Mouse (Mus musculus) forebrain, postnatal 0 days (tissue): ENCODE measurements around the gene Dnah6. TPM values are rescaled to one million over a fixed set of nuclear protein-coding genes. Genes with fewer than 3 reads are reported as not detected.

Experiments used
- ATAC-seq: fragments of 200-750 bp; cut with Nextera tagmentation; 2 replicates; pipeline ENCODE4 v1.8.0; 2017; ENCODE audit warnings: mild to moderate bottlenecking, moderate library complexity
- DNase-seq: peaks from one replicate; pipeline ENCODE4 v3.0.0-alpha.2; 2015
- H3K27ac ChIP-seq: fragments of 300-500 bp; sonication (generic); 2 replicates; pipeline ENCODE4 v1.5.1; 2014; ENCODE audit warnings: low read depth, mild to moderate bottlenecking, antibody characterized with exemption, low read length, moderate library complexity, mixed read lengths
- H3K27me3 ChIP-seq: fragments of 300-500 bp; sonication (generic); 2 replicates; pipeline ENCODE4 v1.6.1; 2014; ENCODE audit warnings: mild to moderate bottlenecking, low read length, mixed read lengths; ENCODE audit not compliant: insufficient read depth
- H3K36me3 ChIP-seq: fragments of 300-500 bp; sonication (generic); 2 replicates; pipeline ENCODE4 v1.6.1; 2014; ENCODE audit warnings: mild to moderate bottlenecking, moderate library complexity; ENCODE audit not compliant: insufficient read depth
- H3K4me1 ChIP-seq: fragments of 300-500 bp; sonication (generic); 2 replicates; pipeline ENCODE4 v1.6.1; 2014; ENCODE audit warnings: antibody characterized with exemption; ENCODE audit not compliant: insufficient read depth
- H3K4me2 ChIP-seq: fragments of 300-500 bp; sonication (generic); 2 replicates; pipeline ENCODE4 v1.6.1; 2014; ENCODE audit warnings: low read depth, mild to moderate bottlenecking, moderate library complexity
- H3K4me3 ChIP-seq: fragments of 300-500 bp; sonication (generic); 2 replicates; pipeline ENCODE4 v1.5.1; 2014; ENCODE audit warnings: low read depth, low read length, mixed read lengths
- H3K9ac ChIP-seq: fragments of 300-500 bp; sonication (generic); 2 replicates; pipeline ENCODE4 v1.6.1; 2014; ENCODE audit warnings: mild to moderate bottlenecking
- H3K9me3 ChIP-seq: fragments of 300-500 bp; sonication (generic); 2 replicates; pipeline ENCODE4 v1.6.1; 2016; ENCODE audit warnings: low read length
- CTCF ChIP-seq: sonication (generic); IDR thresholded peaks from 2 replicates; pipeline ENCODE4 v1.5.1; 2016; ENCODE audit warnings: antibody characterized with exemption, control low read depth, low read depth
- WGBS: fragments of 180-500 bp; shearing (Covaris S2); extraction: QIAGEN DNeasy Blood & Tissue Kit; methylation state at CpG from one replicate; pipeline ENCODE4 v1.1.7; 2014; 5-methylcytosine and 5-hydroxymethylcytosine counted together
- polyA plus RNA-seq: library from polyadenylated mRNA; unstranded; fragments of >200 nt; fragmentation: Nextera tagmentation; extraction: Ambion mirVana; gene quantifications from 2 replicates; pipeline ENCODE4 v1.2.1, GENCODE M21; 2015
- total RNA-seq: library from RNA; depleted of rRNA; stranded (reverse); fragments of >200 nt; gene quantifications from 2 replicates; pipeline ENCODE4 v1.2.3, GENCODE M21; 2014

The Dnah6 gene
- total and polyA plus RNA-seq, 2 experiments from 2014 or later = 0.44 to 1.8 TPM

DNA sequence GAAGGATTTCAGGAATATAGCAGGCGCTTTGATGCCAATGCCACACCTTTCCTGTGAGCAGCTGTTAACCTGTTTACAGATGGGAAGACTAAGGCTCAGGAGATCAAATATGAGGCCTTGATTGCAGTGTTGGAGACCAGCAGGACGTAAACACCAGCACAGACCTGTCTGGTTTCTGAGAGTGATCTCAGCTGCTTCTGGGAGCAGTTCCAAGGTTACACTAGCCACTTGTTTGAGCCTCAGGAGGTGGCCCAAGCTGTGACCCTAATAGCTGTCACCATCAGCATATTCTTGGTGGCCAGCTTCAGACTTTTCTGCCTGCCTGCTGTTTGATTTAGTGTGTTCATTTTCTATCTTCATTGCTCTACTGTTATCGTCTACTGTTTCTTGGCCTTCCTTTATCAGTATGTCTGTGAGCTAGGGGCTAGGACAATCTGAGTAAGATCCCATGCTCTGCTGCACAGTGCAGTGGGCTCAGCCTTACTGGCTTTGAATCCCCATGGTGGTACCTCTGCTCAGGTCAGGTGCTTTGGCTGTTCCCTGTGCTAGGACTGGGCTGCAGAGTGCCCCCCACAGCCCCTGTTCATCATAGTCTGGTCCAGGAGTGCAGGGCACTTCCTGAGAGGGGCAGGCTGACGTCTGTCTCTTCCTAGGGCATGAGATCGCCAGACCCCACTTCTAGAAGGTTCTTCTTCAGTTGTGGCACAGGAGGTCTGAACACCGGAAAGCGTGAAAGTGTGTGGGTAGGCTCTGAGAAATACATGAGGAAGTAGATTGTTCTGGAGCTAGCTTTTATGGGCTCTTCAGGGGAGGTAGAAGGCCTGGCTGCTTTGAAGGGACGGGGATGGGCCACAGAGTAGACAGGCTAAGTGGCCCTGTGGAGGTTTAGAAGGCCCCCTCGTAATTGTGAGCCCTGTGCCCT lies 33.1 kb upstream of the Dnah6 start:
- no peak for TF ChIP-seq CTCF
- ATAC-seq (no peak), DNase-seq (no peak)
- Histone ChIP-seq H3K4me1 (peaks cover 8% of the 10 kb centered on the region), H3K4me3 (no peak overlapping the region), H3K4me2 (no peak overlapping the region), H3K27me3 (no peaks in the 10 kb centered on the region), H3K9me3 (no peaks in the 10 kb centered on the region), H3K36me3 (peaks cover 22% of the 10 kb centered on the region), H3K27ac (no peak overlapping the region), H3K9ac (no peak overlapping the region)
- WGBS = 87% methylated on average over 9 of the region's 9 CpGs

DNA sequence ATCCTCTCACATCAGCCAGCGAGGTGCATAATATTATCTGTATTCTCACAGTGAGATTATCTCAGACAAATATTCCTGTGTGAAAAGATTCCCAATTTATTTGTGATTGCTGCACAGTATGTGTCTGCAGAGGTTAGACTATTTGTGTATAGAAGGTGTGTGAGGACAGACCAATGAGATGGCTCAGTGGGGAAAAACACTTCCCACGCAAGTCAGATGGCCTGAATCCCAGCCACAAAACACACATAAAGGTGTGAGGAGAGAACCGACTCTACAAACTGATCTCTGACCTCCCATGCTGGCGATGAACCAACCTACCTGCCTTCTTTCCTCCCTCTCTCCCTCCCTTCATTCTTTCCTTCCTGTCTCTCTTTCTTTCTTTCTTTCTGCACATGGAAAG lies 32.1 kb upstream of the Dnah6 start:
- Histone ChIP-seq H3K9ac (no peak overlapping the region), H3K4me3 (no peak overlapping the region), H3K4me2 (no peak overlapping the region), H3K9me3 (no peaks in the 10 kb centered on the region), H3K4me1 (peaks cover 14% of the 10 kb centered on the region), H3K27ac (no peak overlapping the region), H3K27me3 (no peaks in the 10 kb centered on the region), H3K36me3 (peaks cover 13% of the 10 kb centered on the region; the same call in 1 of the 2 replicates)
- TF ChIP-seq CTCF = no peak
- no peak for DNase-seq
- ATAC-seq = no peak
- WGBS = 92% methylated on average over 4 of the region's 4 CpGs

DNA sequence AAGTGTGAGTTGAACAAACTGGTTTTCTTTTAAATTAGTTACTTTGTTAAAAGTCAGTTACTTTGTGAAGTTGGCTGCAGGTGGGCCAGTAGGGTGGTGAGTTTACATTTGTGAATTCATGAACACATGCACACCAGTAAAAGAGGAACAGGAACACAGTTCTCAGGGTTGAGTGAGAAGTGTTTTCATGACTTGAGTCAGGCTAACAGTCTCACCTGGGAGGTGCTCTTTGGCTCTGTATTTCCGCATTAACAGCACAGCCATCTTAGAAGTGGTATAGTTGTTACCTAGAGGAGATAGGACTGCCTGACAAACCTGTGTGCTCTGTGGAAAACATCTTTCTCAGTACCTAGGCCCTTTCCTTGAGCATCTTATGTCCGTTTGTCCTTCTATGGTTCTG lies 31.6 kb upstream of the Dnah6 start:
- no peak for TF ChIP-seq CTCF

DNA sequence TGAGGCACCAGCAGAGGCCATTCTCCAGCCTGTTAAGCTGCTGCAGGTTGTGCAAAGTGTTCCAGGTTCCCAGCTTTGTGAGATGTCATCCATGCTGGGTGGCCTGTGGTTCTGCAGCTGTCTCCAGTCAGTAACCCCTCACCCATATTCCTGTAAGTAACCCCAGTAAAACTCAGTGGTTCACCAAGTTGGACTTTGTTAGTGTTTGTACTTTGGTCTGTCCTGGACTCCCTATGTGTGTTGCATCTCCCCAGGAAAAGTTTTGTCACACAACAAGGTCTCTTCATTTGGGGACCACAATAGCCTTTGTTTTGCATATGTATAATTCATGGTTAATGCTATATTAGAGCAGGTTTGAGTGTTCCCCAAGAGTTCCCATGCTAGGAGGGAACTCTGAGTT lies 30.9 kb upstream of the Dnah6 start:
- no peak overlapping the region for H3K27ac ChIP-seq
- H3K9me3 ChIP-seq = no peaks in the 10 kb centered on the region
- ATAC-seq (no peak), DNase-seq (no peak)
- no peak overlapping the region for H3K4me2 ChIP-seq
- no peak overlapping the region for H3K4me3 ChIP-seq
- TF ChIP-seq CTCF = no peak
- no peaks in the 10 kb centered on the region for H3K27me3 ChIP-seq
- no peak overlapping the region for H3K9ac ChIP-seq
- H3K4me1 ChIP-seq = peaks cover 14% of the 10 kb centered on the region
- peaks cover 5% of the 10 kb centered on the region; the same call in 1 of the 2 replicates for H3K36me3 ChIP-seq

More for the DNA sequence above, 31.6 kb upstream of the Dnah6 start:
- Histone ChIP-seq H3K4me2 (no peak overlapping the region), H3K4me3 (no peak overlapping the region), H3K4me1 (peaks cover 14% of the 10 kb centered on the region), H3K9ac (no peak overlapping the region), H3K27ac (no peak overlapping the region), H3K27me3 (no peaks in the 10 kb centered on the region), H3K9me3 (no peaks in the 10 kb centered on the region), H3K36me3 (peaks cover 9% of the 10 kb centered on the region; the same call in 1 of the 2 replicates)
- ATAC-seq (no peak), DNase-seq (no peak)
- 94% methylated on average over 2 of the region's 2 CpGs for WGBS

DNA sequence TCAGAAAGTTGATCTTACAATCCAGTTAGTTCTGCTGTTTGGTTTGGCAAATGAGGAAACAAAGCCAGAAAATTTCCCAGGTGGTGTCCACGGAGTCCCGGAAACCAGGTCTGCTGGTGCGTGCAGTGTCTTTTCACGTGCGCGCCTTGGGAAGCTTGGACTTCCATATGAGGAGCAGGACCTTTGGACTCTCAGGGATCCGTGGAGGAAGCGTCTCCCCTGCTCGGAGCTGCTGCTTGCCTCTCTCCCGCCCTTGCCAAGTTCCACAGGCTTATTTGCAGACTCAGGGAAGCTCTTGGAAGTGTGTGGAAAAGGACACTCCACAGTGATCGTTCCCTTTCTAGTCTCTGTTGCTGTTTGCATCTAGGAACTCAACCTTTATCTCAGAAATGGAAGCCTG lies 29.9 kb upstream of the Dnah6 start:
- Histone ChIP-seq H3K4me1 (peaks cover 14% of the 10 kb centered on the region), H3K36me3 (no peaks in the 10 kb centered on the region), H3K4me3 (no peak overlapping the region), H3K27me3 (no peaks in the 10 kb centered on the region), H3K9ac (no peak overlapping the region), H3K27ac (no peak overlapping the region), H3K4me2 (no peak overlapping the region), H3K9me3 (no peaks in the 10 kb centered on the region)
- DNase-seq (no peak), ATAC-seq (no peak)
- TF ChIP-seq CTCF = no peak
- 93% methylated on average over 11 of the region's 11 CpGs for WGBS

DNA sequence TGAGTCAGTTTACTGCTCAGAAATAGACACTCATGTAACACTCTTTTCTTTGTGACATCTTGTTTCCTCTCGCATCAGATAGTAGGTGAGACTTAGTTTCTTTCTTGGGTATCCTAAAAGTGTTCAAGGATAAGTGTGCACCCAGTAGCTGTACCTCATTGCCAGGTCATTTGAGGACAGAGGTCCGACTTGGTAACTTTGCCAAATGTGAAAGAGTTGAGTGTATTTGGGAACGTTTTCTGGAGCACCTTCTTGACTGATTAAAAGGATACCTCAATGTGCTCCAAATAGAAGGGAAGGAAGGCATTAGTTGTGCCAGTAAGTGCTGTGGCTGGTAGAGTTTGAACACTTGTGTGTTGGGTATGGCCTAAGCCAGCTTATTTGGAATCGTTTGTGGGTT lies 28.4 kb upstream of the Dnah6 start:
- H3K4me2 ChIP-seq = peak overlapping the region; percentile 81; the same call in 1 of the 2 replicates
- no peak overlapping the region for H3K9ac ChIP-seq
- DNase-seq = no peak
- no peak overlapping the region for H3K27ac ChIP-seq
- no peaks in the 10 kb centered on the region for H3K9me3 ChIP-seq
- WGBS = 83% methylated on average over 4 of the region's 4 CpGs
- ATAC-seq = no peak
- H3K27me3 ChIP-seq = no peaks in the 10 kb centered on the region
- H3K36me3 ChIP-seq = no peaks in the 10 kb centered on the region
- TF ChIP-seq CTCF = no peak
- H3K4me3 ChIP-seq = no peak overlapping the region
- H3K4me1 ChIP-seq = peaks cover 14% of the 10 kb centered on the region

DNA sequence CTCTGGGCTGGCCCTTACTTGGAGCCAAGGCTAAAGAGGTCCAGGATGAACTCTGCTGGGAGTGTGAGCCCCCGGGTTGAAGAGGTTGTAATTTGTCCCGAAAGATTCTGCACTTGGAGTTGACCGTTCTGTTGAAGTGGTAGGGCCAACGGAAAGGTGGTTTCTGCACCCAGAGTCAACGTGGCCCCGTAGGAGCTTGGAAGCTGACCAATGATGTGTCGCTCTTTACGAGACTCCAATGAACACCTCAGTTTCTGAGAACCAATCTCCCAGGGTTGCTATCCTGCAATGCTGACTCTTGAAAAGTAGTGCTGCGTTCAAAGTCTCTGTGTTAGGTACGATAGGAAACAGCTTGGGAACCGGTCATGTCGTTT lies 27.6 kb upstream of the Dnah6 start:
- H3K9me3 ChIP-seq = no peaks in the 10 kb centered on the region

More for the DNA sequence above, 27.6 kb upstream of the Dnah6 start:
- peak overlapping the region; percentile 81 for H3K4me2 ChIP-seq
- H3K36me3 ChIP-seq = no peaks in the 10 kb centered on the region
- peaks cover 14% of the 10 kb centered on the region for H3K4me1 ChIP-seq
- H3K27ac ChIP-seq = peak overlapping the region; percentile 83; the same call in 1 of the 2 replicates
- no peaks in the 10 kb centered on the region for H3K27me3 ChIP-seq
- peak overlapping the region; percentile 90 for H3K9ac ChIP-seq
- ATAC-seq = no peak
- peak overlapping the region; percentile 79 for H3K4me3 ChIP-seq
- DNase-seq = peak; percentile 35
- no peak for TF ChIP-seq CTCF
- WGBS = 5% methylated on average over 12 of the region's 12 CpGs
